Mouse (Mus musculus): ENCODE measurements at regions not wholly inside any gene's neighbourhood (a gene's known extent, or its start where the extent isn't known, plus 50 kb on each side); places are given as distances from the start of the nearest gene placed in this dataset.

- no peak for DNase-seq
These were observed 80.1 kb downstream of the Gm572 start for GRCm38 (mm10) chr4:148723208-148723607.

GRCm38 (mm10) chr4:148723934-148724719 is 80.1 kb upstream of the Casz1 start:
- DNase-seq = no peak

- DNase-seq = no peak
These were observed 75.4 kb upstream of the Casz1 start for GRCm38 (mm10) chr4:148728800-148729199.

GRCm38 (mm10) chr4:148731586-148731985 is 72.6 kb upstream of the Casz1 start:
- DNase-seq = no peak

- DNase-seq = no peak
These were observed 70.2 kb upstream of the Casz1 start for GRCm38 (mm10) chr4:148734061-148734460.

- DNase-seq = no peak
These were observed 69.7 kb upstream of the Casz1 start for GRCm38 (mm10) chr4:148734547-148734946.

- DNase-seq = no peak
These were observed 65.4 kb upstream of the Casz1 start for GRCm38 (mm10) chr4:148738601-148739530.

GRCm38 (mm10) chr4:148742549-148743413 is 61.4 kb upstream of the Casz1 start:
- DNase-seq = peak; percentile 59 to 85

- DNase-seq = peak in 1 of 2 experiments; percentile 4
These were observed 60.8 kb upstream of the Casz1 start for GRCm38 (mm10) chr4:148743414-148743844.

GRCm38 (mm10) chr4:148744053-148744452 is 60.2 kb upstream of the Casz1 start:
- DNase-seq = no peak

- no peak for DNase-seq
These were observed 57.5 kb upstream of the Casz1 start for GRCm38 (mm10) chr4:148746460-148747314.

- DNase-seq = no peak
These were observed 56.9 kb upstream of the Casz1 start for GRCm38 (mm10) chr4:148747315-148747644.

- no peak for DNase-seq
These were observed 54.2 kb upstream of the Casz1 start for GRCm38 (mm10) chr4:148750030-148750429.

- no peak for DNase-seq
These were observed 52.6 kb upstream of the Casz1 start for GRCm38 (mm10) chr4:148751591-148751990.

- DNase-seq = no peak
These were observed 51.7 kb upstream of the Casz1 start for GRCm38 (mm10) chr4:148752360-148753093.

- no peak for DNase-seq
These were observed 51.0 kb upstream of the Casz1 start for GRCm38 (mm10) chr4:148753143-148753798.

- DNase-seq = no peak
These were observed 50.4 kb upstream of the Casz1 start for GRCm38 (mm10) chr4:148753849-148754248.
